Mouse (Mus musculus) liver, embryonic 12.5 days (tissue): ENCODE measurements at regions not wholly inside any gene's neighbourhood (a gene's known extent, or its start where the extent isn't known, plus 50 kb on each side); places are given as distances from the start of the nearest gene placed in this dataset.

Experiments
- ATAC-seq: fragments of 200-750 bp; cut with Nextera tagmentation; 2 replicates; pipeline ENCODE4 v1.8.0; 2017; ENCODE audit warnings: moderate number of reproducible peaks, mild to moderate bottlenecking, moderate library complexity
- H3K27ac ChIP-seq: fragments of 300-500 bp; sonication (generic); 2 replicates; pipeline ENCODE4 v1.5.1; 2016; ENCODE audit warnings: mild to moderate bottlenecking
- H3K27me3 ChIP-seq: fragments of 300-500 bp; sonication (generic); replicated peaks from 2 replicates; pipeline ENCODE4 v1.6.1; 2016; ENCODE audit warnings: mild to moderate bottlenecking, moderate library complexity
- H3K36me3 ChIP-seq: fragments of 300-500 bp; sonication (generic); 2 replicates; pipeline ENCODE4 v1.6.1; 2016; ENCODE audit warnings: mild to moderate bottlenecking, moderate library complexity
- H3K4me1 ChIP-seq: fragments of 300-500 bp; sonication (generic); 2 replicates; pipeline ENCODE4 v1.6.1; 2016
- H3K4me2 ChIP-seq: fragments of 300-500 bp; sonication (generic); 2 replicates; pipeline ENCODE4 v1.6.1; 2016; ENCODE audit warnings: mild to moderate bottlenecking, moderate library complexity
- H3K4me3 ChIP-seq: fragments of 300-500 bp; sonication (generic); 2 replicates; pipeline ENCODE4 v1.5.1; 2016; ENCODE audit warnings: mild to moderate bottlenecking, moderate library complexity
- H3K9ac ChIP-seq: fragments of 300-500 bp; sonication (generic); 2 replicates; pipeline ENCODE4 v1.6.1; 2016; ENCODE audit warnings: mild to moderate bottlenecking, moderate library complexity
- H3K9me3 ChIP-seq: fragments of 300-500 bp; sonication (generic); replicated peaks from 2 replicates; pipeline ENCODE4 v1.6.1; 2016; ENCODE audit warnings: mild to moderate bottlenecking, moderate library complexity
- WGBS: fragments of 180-500 bp; shearing (Covaris S2); methylation state at CpG from one replicate; pipeline ENCODE4 v1.1.7; 2016; ENCODE audit not compliant: insufficient replicate concordance; 5-methylcytosine and 5-hydroxymethylcytosine counted together

GRCm38 (mm10) chr14:58943267-58943765 lies 199.4 kb downstream of the 1700129C05Rik start:
- WGBS = 56% methylated on average over 1 of the region's 1 CpGs
- no peak overlapping the region for H3K4me3 ChIP-seq
- ATAC-seq = no peak

GRCm38 (mm10) chr14:58939086-58939485 lies 203.6 kb downstream of the 1700129C05Rik start:
- no peaks in the 10 kb centered on the region for H3K36me3 ChIP-seq
- no peak for ATAC-seq
- no peak overlapping the region for H3K9ac ChIP-seq
- H3K9me3 ChIP-seq = no peaks in the 10 kb centered on the region
- WGBS = 73% methylated on average over 1 of the region's 1 CpGs
- no peak overlapping the region for H3K27ac ChIP-seq
- no peaks in the 10 kb centered on the region for H3K27me3 ChIP-seq
- no peak overlapping the region for H3K4me3 ChIP-seq
- no peak overlapping the region for H3K4me2 ChIP-seq
- H3K4me1 ChIP-seq = no peaks in the 10 kb centered on the region

More at GRCm38 (mm10) chr14:58943267-58943765, 199.4 kb downstream of the 1700129C05Rik start:
- Histone ChIP-seq H3K27ac (no peak overlapping the region), H3K4me1 (no peaks in the 10 kb centered on the region), H3K9me3 (no peaks in the 10 kb centered on the region), H3K9ac (no peak overlapping the region), H3K27me3 (no peaks in the 10 kb centered on the region), H3K36me3 (no peaks in the 10 kb centered on the region), H3K4me2 (no peak overlapping the region)

GRCm38 (mm10) chr14:58938601-58938970 lies 204.1 kb downstream of the 1700129C05Rik start:
- no peak for ATAC-seq
- Histone ChIP-seq H3K27ac (no peak overlapping the region), H3K27me3 (no peaks in the 10 kb centered on the region), H3K9me3 (no peaks in the 10 kb centered on the region), H3K4me3 (no peak overlapping the region), H3K9ac (no peak overlapping the region), H3K4me2 (no peak overlapping the region), H3K4me1 (no peaks in the 10 kb centered on the region), H3K36me3 (no peaks in the 10 kb centered on the region)
- 39% methylated on average over 5 of the region's 5 CpGs for WGBS

GRCm38 (mm10) chr14:58937791-58938600 lies 204.7 kb downstream of the 1700129C05Rik start:
- WGBS = 61% methylated on average over 12 of the region's 12 CpGs
- no peaks in the 10 kb centered on the region for H3K27me3 ChIP-seq
- no peak overlapping the region for H3K4me3 ChIP-seq
- no peak overlapping the region for H3K27ac ChIP-seq
- no peaks in the 10 kb centered on the region for H3K4me1 ChIP-seq
- ATAC-seq = no peak
- H3K4me2 ChIP-seq = no peak overlapping the region
- no peaks in the 10 kb centered on the region for H3K9me3 ChIP-seq
- H3K9ac ChIP-seq = no peak overlapping the region
- H3K36me3 ChIP-seq = no peaks in the 10 kb centered on the region

GRCm38 (mm10) chr14:58937331-58937730 lies 205.4 kb downstream of the 1700129C05Rik start:
- Histone ChIP-seq H3K9ac (no peak overlapping the region), H3K27me3 (no peaks in the 10 kb centered on the region), H3K4me3 (no peak overlapping the region), H3K9me3 (no peaks in the 10 kb centered on the region), H3K4me2 (no peak overlapping the region), H3K4me1 (no peaks in the 10 kb centered on the region), H3K27ac (no peak overlapping the region), H3K36me3 (no peaks in the 10 kb centered on the region)
- 60% methylated on average over 8 of the region's 8 CpGs for WGBS
- no peak for ATAC-seq

GRCm38 (mm10) chr14:58936131-58936530 lies 206.6 kb downstream of the 1700129C05Rik start:
- Histone ChIP-seq H3K4me1 (no peaks in the 10 kb centered on the region), H3K27me3 (no peaks in the 10 kb centered on the region), H3K4me3 (no peak overlapping the region), H3K9ac (no peak overlapping the region), H3K4me2 (no peak overlapping the region), H3K27ac (no peak overlapping the region), H3K36me3 (no peaks in the 10 kb centered on the region), H3K9me3 (no peaks in the 10 kb centered on the region)
- 63% methylated on average over 2 of the region's 2 CpGs for WGBS
- no peak for ATAC-seq

- Histone ChIP-seq H3K36me3 (no peaks in the 10 kb centered on the region), H3K27me3 (no peaks in the 10 kb centered on the region), H3K9me3 (no peaks in the 10 kb centered on the region), H3K4me3 (no peak overlapping the region), H3K4me1 (no peaks in the 10 kb centered on the region), H3K27ac (no peak overlapping the region), H3K4me2 (no peak overlapping the region), H3K9ac (no peak overlapping the region)
- ATAC-seq = no peak
- WGBS = 62% methylated on average over 9 of the region's 9 CpGs
These were observed 224.8 kb downstream of the 1700129C05Rik start for GRCm38 (mm10) chr14:58917853-58918252.

- WGBS = 43% methylated on average over 3 of the region's 3 CpGs
- no peak overlapping the region for H3K9ac ChIP-seq
- no peaks in the 10 kb centered on the region for H3K4me1 ChIP-seq
- no peaks in the 10 kb centered on the region for H3K9me3 ChIP-seq
- H3K27ac ChIP-seq = no peak overlapping the region
- H3K27me3 ChIP-seq = no peaks in the 10 kb centered on the region
- ATAC-seq = no peak
- H3K4me3 ChIP-seq = no peak overlapping the region
- no peaks in the 10 kb centered on the region for H3K36me3 ChIP-seq
- H3K4me2 ChIP-seq = no peak overlapping the region
These were observed 225.5 kb downstream of the 1700129C05Rik start for GRCm38 (mm10) chr14:58917228-58917627.

DNA sequence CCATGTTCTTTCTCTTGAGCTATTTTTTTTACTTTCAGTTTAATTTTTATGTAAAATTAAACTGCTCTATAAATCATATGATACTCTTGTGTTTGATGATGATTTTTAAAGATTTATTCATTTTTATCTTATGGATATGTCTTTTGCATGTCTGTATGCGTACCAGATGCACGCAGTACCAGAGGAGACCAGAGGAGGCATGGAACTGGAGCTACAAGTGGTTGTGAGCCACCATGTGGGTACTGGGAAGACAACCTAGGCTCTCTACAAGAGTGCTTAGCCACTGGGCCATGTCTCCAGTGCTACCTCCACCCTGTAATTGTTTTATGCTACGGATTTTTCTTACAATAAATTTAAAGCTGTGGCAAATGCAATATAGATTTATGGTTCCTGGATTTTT lies 227.8 kb downstream of the 1700129C05Rik start:
- Histone ChIP-seq H3K4me1 (no peaks in the 10 kb centered on the region), H3K4me3 (no peak overlapping the region), H3K4me2 (no peak overlapping the region), H3K9ac (no peak overlapping the region), H3K36me3 (no peaks in the 10 kb centered on the region), H3K27ac (no peak overlapping the region), H3K27me3 (no peaks in the 10 kb centered on the region), H3K9me3 (no peaks in the 10 kb centered on the region)
- WGBS = 67% methylated on average over 3 of the region's 3 CpGs
- no peak for ATAC-seq

GRCm38 (mm10) chr14:58910846-58911245 lies 231.8 kb downstream of the 1700129C05Rik start:
- no peak overlapping the region for H3K27ac ChIP-seq
- no peaks in the 10 kb centered on the region for H3K27me3 ChIP-seq
- ATAC-seq = no peak
- no peaks in the 10 kb centered on the region for H3K9me3 ChIP-seq
- no peak overlapping the region for H3K4me3 ChIP-seq
- H3K9ac ChIP-seq = no peak overlapping the region
- 60% methylated on average over 1 of the region's 1 CpGs for WGBS
- no peaks in the 10 kb centered on the region for H3K4me1 ChIP-seq
- H3K4me2 ChIP-seq = no peak overlapping the region
- H3K36me3 ChIP-seq = no peaks in the 10 kb centered on the region

- Histone ChIP-seq H3K4me1 (no peaks in the 10 kb centered on the region), H3K9me3 (no peaks in the 10 kb centered on the region), H3K27ac (no peak overlapping the region), H3K27me3 (no peaks in the 10 kb centered on the region), H3K9ac (no peak overlapping the region), H3K4me2 (no peak overlapping the region), H3K4me3 (no peak overlapping the region), H3K36me3 (no peaks in the 10 kb centered on the region)
- no peak for ATAC-seq
- 57% methylated on average over 3 of the region's 3 CpGs for WGBS
These were observed 234.8 kb downstream of the 1700129C05Rik start for GRCm38 (mm10) chr14:58907932-58908331.

DNA sequence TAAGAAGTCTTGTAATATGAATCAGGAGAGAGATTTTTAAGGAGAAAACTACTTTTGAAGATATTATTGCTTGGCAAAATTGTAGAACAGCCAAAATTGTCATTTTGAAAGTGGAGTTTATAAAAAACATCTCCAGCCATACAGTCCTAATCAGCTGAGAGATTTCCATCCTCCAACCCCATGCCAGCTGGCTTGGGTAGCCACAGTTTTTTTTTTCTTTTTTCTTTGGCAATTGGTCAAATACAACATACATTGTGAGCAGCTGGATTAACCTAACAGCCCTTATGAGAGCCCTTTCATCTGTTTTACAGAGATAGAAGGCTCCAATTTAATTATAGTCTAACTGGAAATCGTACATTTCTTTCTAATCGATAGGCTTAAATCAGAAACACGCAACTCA lies 235.3 kb downstream of the 1700129C05Rik start:
- Histone ChIP-seq H3K4me3 (no peak overlapping the region), H3K4me2 (no peak overlapping the region), H3K27me3 (no peaks in the 10 kb centered on the region), H3K4me1 (no peaks in the 10 kb centered on the region), H3K9me3 (no peaks in the 10 kb centered on the region), H3K27ac (no peak overlapping the region), H3K9ac (no peak overlapping the region), H3K36me3 (no peaks in the 10 kb centered on the region)
- WGBS = 73% methylated on average over 3 of the region's 3 CpGs
- ATAC-seq = no peak

DNA sequence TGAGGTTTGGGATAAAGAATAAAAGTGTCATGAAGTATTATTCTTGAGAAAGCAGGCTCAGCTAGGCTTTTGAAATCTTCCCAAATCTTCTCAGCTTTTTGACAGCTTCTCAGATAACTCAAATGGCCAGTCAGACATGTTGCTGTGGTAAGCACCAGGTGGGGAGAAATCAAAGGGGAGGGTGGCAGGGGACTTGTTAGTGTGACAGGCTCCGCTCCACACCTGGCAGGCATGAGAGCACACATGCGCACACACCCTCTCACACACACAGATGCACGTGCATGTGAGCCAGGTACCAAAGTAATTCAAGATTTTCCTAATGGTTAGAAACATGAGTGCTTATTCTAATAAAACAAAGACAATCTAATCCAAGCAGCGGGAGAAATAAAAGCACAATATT lies 236.1 kb downstream of the 1700129C05Rik start:
- Histone ChIP-seq H3K4me3 (no peak overlapping the region), H3K4me1 (no peaks in the 10 kb centered on the region), H3K9me3 (no peaks in the 10 kb centered on the region), H3K27me3 (no peaks in the 10 kb centered on the region), H3K27ac (no peak overlapping the region), H3K9ac (no peak overlapping the region), H3K36me3 (no peaks in the 10 kb centered on the region), H3K4me2 (no peak overlapping the region)
- ATAC-seq = no peak
- 65% methylated on average over 4 of the region's 4 CpGs for WGBS
